Comparison of ENCODE assay signal across 8 mouse cellular contexts in genomic region chr12:81807529-81807837, GRCm38 (mm10). TPM values are rescaled to one million over a fixed set of nuclear protein-coding genes. Genes with fewer than 3 reads are reported as not detected.
DNase-seq lines count a peak whose midpoint lies in the region; ATAC-seq and TF ChIP-seq lines count a peak whose summit lies in the region.

No protein-coding gene starts in this region.

- in situ Hi-C loops in ES-E14 (cut with MboI; ENCODE audit: low sequenced_read_pairs in 2 of 2, unreplicated experiment in 2 of 2): no loop called here

- peak overlapping the region; percentile 74 for H3K4me2 ChIP-seq in heart, embryonic 13.5 days

- no peak for DNase-seq in heart, postnatal 36 days
- no peak for DNase-seq in ES-E14 (ENCODE audit: low read depth, low spot score)
- no peak for DNase-seq in hindbrain, embryonic 10.5 days (ENCODE audit: low spot score)
- DNase-seq in ovary, postnatal 36 days (ENCODE audit: low spot score): no peak
- no peak for DNase-seq in ovary, postnatal 14 days (ENCODE audit: low spot score)
- DNase-seq in right cerebral cortex, postnatal 14 days: no peak

- H3K4me3 ChIP-seq in heart, embryonic 13.5 days: peak overlapping the region; percentile 51
- peak overlapping the region; percentile 60 to 66 for H3K4me3 ChIP-seq in ES-E14 (ENCODE audit: insufficient read depth in 1 of 2, low read depth in 1 of 2, low read length in 2 of 2, poor library complexity in 1 of 2, severe bottlenecking in 1 of 2)
- peak overlapping the region; percentile 43 for H3K4me3 ChIP-seq in hindbrain, embryonic 10.5 days
- peak overlapping the region; percentile 86 for H3K4me3 ChIP-seq in megakaryocyte, embryonic 14.5 days (replicated peaks)

- WGBS in heart, embryonic 13.5 days: 2% methylated on average over 7 of the region's 7 CpGs
- 4% methylated on average over 7 of the region's 7 CpGs for WGBS in hindbrain, embryonic 10.5 days

- peak overlapping the region; percentile 68 for H3K27ac ChIP-seq in heart, embryonic 13.5 days (replicated peaks)
- H3K27ac ChIP-seq in ES-E14 (ENCODE audit: insufficient read depth, low read depth, low read length, poor library complexity, severe bottlenecking): no peak overlapping the region
- H3K27ac ChIP-seq in hindbrain, embryonic 10.5 days: peak overlapping the region; percentile 54

- peak overlapping the region; percentile 72 for H3K9ac ChIP-seq in heart, embryonic 13.5 days
- peak overlapping the region; percentile 72 for H3K9ac ChIP-seq in ES-E14 (ENCODE audit: insufficient read depth, low read depth, low read length, poor library complexity, severe bottlenecking)

- H3K9me3 ChIP-seq in heart, embryonic 13.5 days: no peaks in the 10 kb centered on the region
- no peaks in the 10 kb centered on the region for H3K9me3 ChIP-seq in ES-E14 (ENCODE audit: control insufficient read depth, insufficient read depth, low read depth, low read length)
- no peaks in the 10 kb centered on the region for H3K9me3 ChIP-seq in hindbrain, embryonic 10.5 days
- peaks cover 5% of the 10 kb centered on the region for H3K9me3 ChIP-seq in megakaryocyte, embryonic 14.5 days

- intact Hi-C loops in heart, postnatal 36 days (cut with DNase I): loop anchor here (2.0 kb wide), 1 partner anchor 53 kb away; the partner anchor contains the start of gene Pcnx

- no peaks in the 10 kb centered on the region for H3K27me3 ChIP-seq in heart, embryonic 13.5 days (replicated peaks)
- H3K27me3 ChIP-seq in hindbrain, embryonic 10.5 days (ENCODE audit: insufficient read depth, poor library complexity, severe bottlenecking): peaks cover 36% of the 10 kb centered on the region
- peaks cover 7% of the 10 kb centered on the region for H3K27me3 ChIP-seq in megakaryocyte, embryonic 14.5 days (replicated peaks)

- ATAC-seq in heart, embryonic 13.5 days (ENCODE audit: extremely low read depth, insufficient number of reproducible peaks, low FRiP score, low TSS enrichment): no peak

- H3K36me3 ChIP-seq in heart, embryonic 13.5 days: no peaks in the 10 kb centered on the region
- no peaks in the 10 kb centered on the region for H3K36me3 ChIP-seq in ES-E14 (ENCODE audit: control insufficient read depth, insufficient read depth, low read length, poor library complexity, severe bottlenecking)
- no peaks in the 10 kb centered on the region for H3K36me3 ChIP-seq in hindbrain, embryonic 10.5 days
- H3K36me3 ChIP-seq in megakaryocyte, embryonic 14.5 days (replicated peaks; ENCODE audit: low read length): no peaks in the 10 kb centered on the region

- H3K4me1 ChIP-seq in heart, embryonic 13.5 days: peaks cover 39% of the 10 kb centered on the region
- H3K4me1 ChIP-seq in ES-E14 (ENCODE audit: control insufficient read depth in 2 of 2, insufficient read depth in 2 of 2, low read length in 2 of 2, poor library complexity in 1 of 2): peaks cover 0 to 13% of the 10 kb centered on the region in 2 experiments; a peak in 1 of 4 replicates
- H3K4me1 ChIP-seq in hindbrain, embryonic 10.5 days (replicated peaks): peaks cover 42% of the 10 kb centered on the region
- peaks cover 60% of the 10 kb centered on the region for H3K4me1 ChIP-seq in megakaryocyte, embryonic 14.5 days

TF ChIP-seq in ES-E14, 5 proteins besides CTCF, POLR2A, EP300 and RAD21:
- no peak for TF ChIP-seq ZNF384 (IDR thresholded peaks at IDR 0.05; ENCODE audit: low read depth, low read length)
- TF ChIP-seq HCFC1 (IDR thresholded peaks at IDR 0.05; ENCODE audit: borderline replicate concordance, insufficient read depth, low read length): no peak
- TF ChIP-seq CHD2 (IDR thresholded peaks at IDR 0.05; ENCODE audit: low read depth, low read length): no peak
- TF ChIP-seq ZC3H11A (IDR thresholded peaks at IDR 0.05; ENCODE audit: borderline replicate concordance, low read depth, low read length): no peak
- TF ChIP-seq MAFK (IDR thresholded peaks at IDR 0.05; ENCODE audit: insufficient read depth, low read depth, low read length): no peak

RNA-seq across cellular contexts. Expression of gene Map3k9, which starts 26.5 kb away (rescaled TPM):
- polyA plus RNA-seq in heart, embryonic 13.5 days (2015; fragmentation: Nextera tagmentation; extraction: Ambion mirVana): 0.15 and 0.20 TPM in 2 replicates
- under 1 TPM; 0.22 TPM for total RNA-seq in heart, postnatal 36 days (2021)
- 5.4 and 9.9 TPM in 2 replicates for total RNA-seq in ES-E14 (2012; rRNA removed)
- 1.3 and 2.1 TPM in 2 replicates for polyA plus RNA-seq in hindbrain, embryonic 10.5 days (2016; fragmentation: Nextera tagmentation; extraction: Ambion mirVana)
- polyA plus RNA-seq in megakaryocyte, embryonic 14.5 days (2012; ENCODE audit: insufficient read depth, low replicate concordance): 0.48 TPM in 1 of 2 replicates, not detected in the other

RNA-seq across cellular contexts. Expression of gene Pcnx, which starts 52.3 kb away (rescaled TPM):
- 8.8 and 9.0 TPM in 2 replicates for polyA plus RNA-seq in heart, embryonic 13.5 days (2015; fragmentation: Nextera tagmentation; extraction: Ambion mirVana)
- 10 to 100 TPM; 54.6 to 57.8 TPM for total RNA-seq in heart, postnatal 36 days (2021)
- total RNA-seq in ES-E14 (2012; rRNA removed): 24.9 and 36.0 TPM in 2 replicates
- 8.9 and 9.0 TPM in 2 replicates for polyA plus RNA-seq in hindbrain, embryonic 10.5 days (2016; fragmentation: Nextera tagmentation; extraction: Ambion mirVana)
- 8.0 and 11.5 TPM in 2 replicates for polyA plus RNA-seq in megakaryocyte, embryonic 14.5 days (2012; ENCODE audit: insufficient read depth, low replicate concordance)
